Mouse (Mus musculus) stomach, embryonic 15.5 days (tissue): ENCODE measurements around the gene Csf1. TPM values are rescaled to one million over a fixed set of nuclear protein-coding genes. Genes with fewer than 3 reads are reported as not detected.

Experiments used
- ATAC-seq: fragments of 200-750 bp; cut with Nextera tagmentation; 2 replicates; pipeline ENCODE4 v1.8.0; 2017; ENCODE audit warnings: low read depth, moderate number of reproducible peaks, moderate TSS enrichment; ENCODE audit not compliant: insufficient read depth, low FRiP score
- H3K27ac ChIP-seq: fragments of 300-500 bp; sonication (generic); 2 replicates; pipeline ENCODE4 v1.5.1; 2015; ENCODE audit warnings: mild to moderate bottlenecking, inconsistent platforms
- H3K27me3 ChIP-seq: fragments of 300-500 bp; sonication (generic); replicated peaks from 2 replicates; pipeline ENCODE4 v1.6.1; 2015; ENCODE audit warnings: inconsistent platforms
- H3K36me3 ChIP-seq: fragments of 300-500 bp; sonication (generic); 2 replicates; pipeline ENCODE4 v1.6.1; 2015; ENCODE audit warnings: inconsistent platforms
- H3K4me1 ChIP-seq: fragments of 300-500 bp; sonication (generic); 2 replicates; pipeline ENCODE4 v1.6.1; 2015; ENCODE audit warnings: inconsistent platforms
- H3K4me2 ChIP-seq: fragments of 300-500 bp; sonication (generic); 2 replicates; pipeline ENCODE4 v1.6.1; 2015; ENCODE audit warnings: mild to moderate bottlenecking, inconsistent platforms
- H3K4me3 ChIP-seq: fragments of 300-500 bp; sonication (generic); replicated peaks from 2 replicates; pipeline ENCODE4 v1.5.1; 2015; ENCODE audit warnings: inconsistent platforms
- H3K9ac ChIP-seq: fragments of 300-500 bp; sonication (generic); 2 replicates; pipeline ENCODE4 v1.6.1; 2015; ENCODE audit warnings: inconsistent platforms
- H3K9me3 ChIP-seq: fragments of 300-500 bp; sonication (generic); 2 replicates; pipeline ENCODE4 v1.6.1; 2016; ENCODE audit warnings: inconsistent platforms
- WGBS: fragments of 180-500 bp; shearing (Covaris S2); methylation state at CpG from one replicate; pipeline ENCODE4 v1.1.7; 2015; 5-methylcytosine and 5-hydroxymethylcytosine counted together
- polyA plus RNA-seq: library from polyadenylated mRNA; unstranded; fragments of >200 nt; fragmentation: Nextera tagmentation; extraction: Ambion mirVana; gene quantifications from 2 replicates; pipeline ENCODE4 v1.2.1, GENCODE M21; 2015

The Csf1 gene
- polyA plus RNA-seq, 1 experiment from 2014 or later, result 14.7 TPM

GRCm38 (mm10) chr3:107775736-107776135, 15.5 kb upstream of the Csf1 start:
- H3K4me2 ChIP-seq, result no peak overlapping the region
- 38% methylated on average over 3 of the region's 3 CpGs for WGBS

DNA sequence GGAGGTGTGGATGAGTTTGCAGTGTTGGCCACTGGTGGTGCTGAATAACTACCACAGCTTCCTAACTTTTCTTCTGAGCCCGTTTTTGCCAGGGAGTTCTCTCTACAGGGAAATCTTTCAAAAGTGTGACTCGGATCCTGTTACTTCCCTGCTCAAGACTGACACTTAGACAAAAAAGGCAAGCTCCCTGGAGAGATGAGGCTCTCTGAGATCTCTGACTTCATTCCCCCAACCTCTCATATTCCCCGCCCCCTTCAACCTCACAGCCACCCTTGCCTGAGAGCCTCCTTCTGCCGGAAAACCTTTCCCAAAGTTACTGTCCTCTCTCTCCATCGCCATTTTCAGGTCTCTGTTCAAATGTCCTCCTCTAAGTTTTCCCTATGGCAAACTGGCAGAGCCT, 14.8 kb upstream of the Csf1 start:
- H3K36me3 ChIP-seq, result no peaks in the 10 kb centered on the region
- H3K4me3 ChIP-seq, result no peak overlapping the region
- no peak for ATAC-seq
- no peaks in the 10 kb centered on the region for H3K9me3 ChIP-seq
- WGBS, result 43% methylated on average over 5 of the region's 5 CpGs
- H3K4me2 ChIP-seq, result no peak overlapping the region
- H3K27me3 ChIP-seq, result no peaks in the 10 kb centered on the region
- H3K4me1 ChIP-seq, result 0 out of 2 replicates have a peak, but pooled peaks cover 4% of the 10 kb centered on the region
- H3K27ac ChIP-seq, result no peak overlapping the region
- no peak overlapping the region for H3K9ac ChIP-seq

More at GRCm38 (mm10) chr3:107775736-107776135, 15.5 kb upstream of the Csf1 start:
- no peak for ATAC-seq
- no peaks in the 10 kb centered on the region for H3K27me3 ChIP-seq
- H3K4me3 ChIP-seq, result no peak overlapping the region
- H3K36me3 ChIP-seq, result no peaks in the 10 kb centered on the region
- 0 out of 2 replicates have a peak, but pooled peaks cover 4% of the 10 kb centered on the region for H3K4me1 ChIP-seq
- no peak overlapping the region for H3K9ac ChIP-seq
- no peaks in the 10 kb centered on the region for H3K9me3 ChIP-seq
- H3K27ac ChIP-seq, result no peak overlapping the region

DNA sequence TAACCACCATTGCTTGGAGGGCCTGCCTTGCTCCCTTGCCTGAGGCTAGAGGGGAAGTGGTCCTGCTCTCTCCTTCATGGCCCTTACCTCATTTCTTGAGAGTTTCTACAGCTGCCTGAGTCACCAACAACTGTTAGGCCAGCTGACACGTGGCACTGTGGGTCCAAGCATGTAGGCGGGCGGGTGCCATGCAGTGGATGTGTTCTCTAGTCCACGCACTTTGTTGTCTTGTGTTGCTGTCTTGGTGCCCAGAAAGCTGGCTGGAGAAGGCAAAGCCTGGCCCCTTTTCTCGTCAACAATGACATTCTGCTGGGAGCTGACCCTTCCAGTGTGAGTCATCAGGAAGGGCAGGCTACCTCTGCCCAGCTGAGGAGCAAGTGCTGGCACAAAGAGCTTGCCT, 12.6 kb upstream of the Csf1 start:
- ATAC-seq, result no peak
- Histone ChIP-seq H3K27me3 (no peaks in the 10 kb centered on the region), H3K9ac (no peak overlapping the region)

DNA sequence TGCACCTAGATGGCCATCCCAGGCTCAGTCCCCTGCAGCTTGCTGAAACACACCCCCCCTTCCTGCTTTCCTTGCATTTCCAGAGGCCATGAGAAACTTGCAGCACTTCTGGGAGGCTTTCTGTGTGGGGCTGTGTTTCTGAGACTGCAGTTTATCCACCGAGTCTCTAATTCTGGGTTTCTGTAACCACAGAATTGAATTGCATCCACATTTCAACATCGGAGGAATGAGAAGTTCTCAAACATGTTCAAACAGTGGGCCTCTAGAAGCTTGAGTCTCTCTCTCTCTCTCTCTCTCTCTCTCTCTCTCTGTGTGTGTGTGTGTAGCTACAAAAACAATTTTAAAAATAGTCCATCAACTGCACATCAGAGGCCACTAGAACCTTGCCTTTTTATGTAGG, 9.4 kb upstream of the Csf1 start:
- Histone ChIP-seq H3K4me3 (no peak overlapping the region), H3K36me3 (no peaks in the 10 kb centered on the region), H3K27me3 (no peaks in the 10 kb centered on the region), H3K27ac (no peak overlapping the region), H3K9ac (no peak overlapping the region), H3K4me1 (peaks cover 24% of the 10 kb centered on the region), H3K4me2 (no peak overlapping the region), H3K9me3 (no peaks in the 10 kb centered on the region)
- ATAC-seq, result no peak
- 67% methylated on average over 2 of the region's 2 CpGs for WGBS

More for the DNA sequence above, 12.6 kb upstream of the Csf1 start:
- Histone ChIP-seq H3K4me3 (no peak overlapping the region), H3K4me1 (peaks cover 13% of the 10 kb centered on the region), H3K9me3 (no peaks in the 10 kb centered on the region), H3K36me3 (no peaks in the 10 kb centered on the region), H3K4me2 (no peak overlapping the region), H3K27ac (no peak overlapping the region)
- 72% methylated on average over 5 of the region's 5 CpGs for WGBS

- Histone ChIP-seq H3K36me3 (no peaks in the 10 kb centered on the region), H3K4me1 (peaks cover 24% of the 10 kb centered on the region), H3K9ac (no peak overlapping the region), H3K27ac (no peak overlapping the region), H3K4me2 (no peak overlapping the region), H3K9me3 (no peaks in the 10 kb centered on the region), H3K4me3 (no peak overlapping the region), H3K27me3 (no peaks in the 10 kb centered on the region)
- 21% methylated on average over 8 of the region's 8 CpGs for WGBS
- peak; percentile 24; the same call in 1 of the 2 replicates for ATAC-seq
Observed at GRCm38 (mm10) chr3:107768104-107768989, 8.1 kb upstream of the Csf1 start.

DNA sequence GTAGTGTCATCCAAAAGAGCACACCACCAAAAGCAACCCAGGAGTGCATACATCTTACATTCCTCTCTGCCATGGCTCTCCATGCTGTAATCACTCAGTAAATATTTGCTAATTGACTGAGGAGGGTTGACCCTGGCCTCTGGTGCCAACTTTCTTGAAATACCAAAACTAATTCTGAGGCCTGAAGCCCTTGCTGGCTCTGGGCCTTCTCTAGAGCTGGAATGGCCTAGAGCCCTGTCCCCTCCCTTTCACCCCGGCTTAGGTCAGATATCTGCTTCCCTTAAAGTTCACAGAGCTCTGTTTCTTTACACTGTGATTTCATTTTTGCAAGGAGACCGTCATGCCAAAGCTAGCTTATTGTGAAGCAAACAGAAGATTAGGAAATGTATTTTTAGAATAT, 6.5 kb upstream of the Csf1 start:
- no peak overlapping the region for H3K9ac ChIP-seq
- no peak overlapping the region for H3K4me2 ChIP-seq
- peak; percentile 40; the same call in 1 of the 2 replicates for ATAC-seq
- WGBS, result 32% methylated on average over 2 of the region's 2 CpGs
- H3K27ac ChIP-seq, result no peak overlapping the region
- no peaks in the 10 kb centered on the region for H3K9me3 ChIP-seq
- no peaks in the 10 kb centered on the region for H3K27me3 ChIP-seq
- no peaks in the 10 kb centered on the region for H3K36me3 ChIP-seq
- no peak overlapping the region for H3K4me3 ChIP-seq
- H3K4me1 ChIP-seq, result peaks cover 24% of the 10 kb centered on the region

DNA sequence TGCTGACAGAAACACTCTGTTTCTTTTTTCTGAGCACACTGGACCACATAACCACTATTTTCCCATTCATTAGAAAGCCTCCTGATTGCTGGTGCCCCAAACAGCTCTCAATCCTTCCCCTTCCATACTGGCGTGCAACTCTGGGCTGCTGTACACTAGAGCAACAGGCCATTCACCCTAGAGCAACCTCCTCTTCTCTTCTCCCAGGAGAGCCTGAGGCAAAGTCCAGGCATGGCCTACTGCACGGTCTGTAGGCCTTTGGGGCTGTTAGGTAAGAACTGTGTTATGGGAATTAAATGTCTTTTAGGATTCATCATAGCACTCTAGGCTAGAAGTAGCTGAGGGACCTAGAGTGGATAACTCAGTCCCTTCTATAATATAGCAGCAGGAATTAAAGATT, 5.7 kb upstream of the Csf1 start:
- 86% methylated on average over 2 of the region's 2 CpGs for WGBS
- H3K9ac ChIP-seq, result no peak overlapping the region

GRCm38 (mm10) chr3:107763552-107763951, 3.3 kb upstream of the Csf1 start:
- Histone ChIP-seq H3K9ac (no peak overlapping the region), H3K9me3 (no peaks in the 10 kb centered on the region), H3K4me3 (no peak overlapping the region), H3K27ac (no peak overlapping the region), H3K36me3 (no peaks in the 10 kb centered on the region), H3K4me1 (peaks cover 25% of the 10 kb centered on the region), H3K4me2 (no peak overlapping the region), H3K27me3 (no peaks in the 10 kb centered on the region)
- ATAC-seq, result no peak
- WGBS, result 74% methylated on average over 4 of the region's 4 CpGs

More for the DNA sequence above, 5.7 kb upstream of the Csf1 start:
- peaks cover 24% of the 10 kb centered on the region for H3K4me1 ChIP-seq
- H3K4me3 ChIP-seq, result no peak overlapping the region
- H3K4me2 ChIP-seq, result no peak overlapping the region
- H3K9me3 ChIP-seq, result no peaks in the 10 kb centered on the region
- no peaks in the 10 kb centered on the region for H3K27me3 ChIP-seq
- no peak overlapping the region for H3K27ac ChIP-seq
- H3K36me3 ChIP-seq, result no peaks in the 10 kb centered on the region
- no peak for ATAC-seq

GRCm38 (mm10) chr3:107761446-107761845, 1.2 kb upstream of the Csf1 start:
- ATAC-seq, result no peak
- H3K4me3 ChIP-seq, result no peak overlapping the region
- no peak overlapping the region for H3K27ac ChIP-seq
- no peak overlapping the region for H3K4me2 ChIP-seq
- WGBS, result 92% methylated on average over 5 of the region's 5 CpGs
- no peak overlapping the region for H3K9ac ChIP-seq
- H3K27me3 ChIP-seq, result no peaks in the 10 kb centered on the region
- no peaks in the 10 kb centered on the region for H3K9me3 ChIP-seq
- no peaks in the 10 kb centered on the region for H3K36me3 ChIP-seq
- H3K4me1 ChIP-seq, result peaks cover 24% of the 10 kb centered on the region; the same call in 1 of the 2 replicates

GRCm38 (mm10) chr3:107760771-107761170, 502 bp upstream of the Csf1 start:
- no peaks in the 10 kb centered on the region for H3K27me3 ChIP-seq
- no peaks in the 10 kb centered on the region for H3K9me3 ChIP-seq
- peak overlapping the region; percentile 83 for H3K4me2 ChIP-seq
- no peaks in the 10 kb centered on the region for H3K36me3 ChIP-seq
- peak overlapping the region; percentile 88 for H3K27ac ChIP-seq
- 59% methylated on average over 1 of the region's 1 CpGs for WGBS
- peaks cover 23% of the 10 kb centered on the region for H3K4me1 ChIP-seq
- H3K4me3 ChIP-seq, result peak overlapping the region; percentile 80; the same call in 1 of the 2 replicates
- H3K9ac ChIP-seq, result no peak overlapping the region
- ATAC-seq, result no peak

DNA sequence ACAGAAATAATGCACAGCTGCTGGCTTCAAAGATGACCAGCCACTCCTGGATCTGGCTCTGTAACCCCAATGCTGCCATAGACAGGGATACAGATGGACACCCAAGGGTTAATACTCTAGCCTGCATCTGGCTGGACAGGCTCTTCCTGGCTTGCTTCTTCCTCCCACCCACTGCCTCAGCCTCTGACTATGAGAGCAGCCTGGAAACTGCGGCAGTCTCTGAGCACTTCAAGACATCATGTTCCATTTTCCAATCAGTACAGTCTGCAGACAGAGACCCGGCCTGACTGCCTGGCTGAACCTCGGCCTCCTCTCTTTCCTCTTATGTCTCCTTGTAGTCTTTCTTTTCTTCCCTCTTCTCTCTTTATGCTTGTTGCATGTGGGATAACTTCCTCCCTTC, 1.6 kb downstream of the Csf1 start:
- 13% methylated on average over 3 of the region's 3 CpGs for WGBS
- Histone ChIP-seq H3K27me3 (no peaks in the 10 kb centered on the region), H3K9ac (0 out of 2 replicates have a peak overlapping the region, but pooled peaks have one; percentile 5), H3K4me1 (peaks cover 15% of the 10 kb centered on the region), H3K4me2 (peak overlapping the region; percentile 83), H3K27ac (peak overlapping the region; percentile 88; the same call in 1 of the 2 replicates), H3K4me3 (peak overlapping the region; percentile 80), H3K36me3 (no peaks in the 10 kb centered on the region), H3K9me3 (no peaks in the 10 kb centered on the region)
- ATAC-seq, result no peak

DNA sequence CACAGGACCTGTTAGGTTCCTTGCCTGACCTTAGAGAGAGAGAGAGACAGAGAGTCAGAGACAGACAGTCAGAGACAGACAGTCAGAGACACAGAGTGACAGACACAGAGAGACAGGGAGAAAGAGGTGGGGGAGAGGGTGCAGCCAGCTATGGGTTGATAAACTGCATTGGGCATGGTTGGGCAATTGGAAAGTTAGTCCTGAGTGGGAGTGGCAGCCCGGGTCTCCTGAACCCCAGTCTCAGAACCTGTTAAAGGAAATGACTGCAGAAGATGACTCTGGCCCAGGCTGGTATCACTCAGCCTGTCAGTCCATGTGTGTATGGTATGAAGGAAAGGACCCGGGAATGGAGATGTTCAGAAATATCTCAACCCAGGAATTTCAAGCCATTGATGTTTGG, 2.1 kb downstream of the Csf1 start:
- WGBS, result 55% methylated on average over 2 of the region's 2 CpGs
- Histone ChIP-seq H3K4me3 (peak overlapping the region; percentile 80), H3K9ac (no peak overlapping the region), H3K36me3 (no peaks in the 10 kb centered on the region), H3K9me3 (no peaks in the 10 kb centered on the region), H3K27me3 (no peaks in the 10 kb centered on the region), H3K4me2 (peak overlapping the region; percentile 83), H3K4me1 (peaks cover 15% of the 10 kb centered on the region), H3K27ac (no peak overlapping the region)
- no peak for ATAC-seq
